Mouse (Mus musculus) liver, embryonic 14.5 days (tissue): Measurements from ENCODE around the gene Catsperz. TPM values are rescaled to one million over a fixed set of nuclear protein-coding genes. Genes with fewer than 3 reads are reported as not detected.

Experiments
- ATAC-seq: fragments of 200-750 bp; cut with Nextera tagmentation; 2 replicates; pipeline ENCODE4 v1.8.0; 2017; ENCODE audit warnings: moderate number of reproducible peaks, mild to moderate bottlenecking, moderate library complexity; ENCODE audit not compliant: insufficient read depth
- DNase-seq, 3 experiments: peaks; one replicate each; pipeline ENCODE4 v3.0.0-alpha.2; 2012 to 2013; ENCODE audit warnings: low read depth in 3 of 3, low spot score in 3 of 3
- H3K27ac ChIP-seq: fragments of 300-500 bp; sonication (generic); 2 replicates; pipeline ENCODE4 v1.5.1; 2014; ENCODE audit warnings: moderate library complexity, mild to moderate bottlenecking, control low read depth, inconsistent platforms
- H3K27me3 ChIP-seq: fragments of 300-500 bp; sonication (generic); 2 replicates; pipeline ENCODE4 v1.6.1; 2014; ENCODE audit warnings: mild to moderate bottlenecking, low read length, moderate library complexity; ENCODE audit not compliant: control insufficient read depth, insufficient read depth
- H3K36me3 ChIP-seq: fragments of 300-500 bp; sonication (generic); replicated peaks from 2 replicates; pipeline ENCODE4 v1.6.1; 2014; ENCODE audit warnings: low read depth; ENCODE audit not compliant: control insufficient read depth, insufficient read depth
- H3K4me1 ChIP-seq, 2 experiments: fragments of 200-500 bp in 1 of 2; fragments of 300-500 bp in 1 of 2; sonication (generic) in 1 of 2; replicated peaks; 2 replicates each; pipeline ENCODE4 v1.6.1; 2012 to 2014; ENCODE audit warnings: antibody characterized with exemption in 1 of 2, inconsistent platforms in 1 of 2, low read length in 1 of 2; ENCODE audit not compliant: control insufficient read depth in 2 of 2, insufficient read depth in 2 of 2
- H3K4me2 ChIP-seq: fragments of 300-500 bp; sonication (generic); 2 replicates; pipeline ENCODE4 v1.6.1; 2014; ENCODE audit warnings: low read depth, mild to moderate bottlenecking, control low read depth, moderate library complexity
- H3K4me3 ChIP-seq, 2 experiments: fragments of 200-500 bp in 1 of 2; fragments of 300-500 bp in 1 of 2; sonication (generic) in 1 of 2; 2 replicates each; pipeline ENCODE4 v1.5.1; 2012 to 2014; ENCODE audit warnings: low read depth in 2 of 2, low read length in 2 of 2, mild to moderate bottlenecking in 2 of 2, control low read depth in 1 of 2, inconsistent platforms in 1 of 2, moderate library complexity in 1 of 2; ENCODE audit not compliant: insufficient read depth in 1 of 2
- H3K9ac ChIP-seq: fragments of 300-500 bp; sonication (generic); replicated peaks from 2 replicates; pipeline ENCODE4 v1.6.1; 2014; ENCODE audit warnings: mild to moderate bottlenecking, control low read depth, moderate library complexity
- H3K9me3 ChIP-seq: fragments of 300-500 bp; sonication (generic); 2 replicates; pipeline ENCODE4 v1.6.1; 2016; ENCODE audit warnings: low read length, mixed read lengths; ENCODE audit not compliant: control insufficient read depth
- CTCF ChIP-seq: IDR thresholded peaks from 2 replicates; pipeline ENCODE4 v1.5.1; 2016; ENCODE audit warnings: antibody characterized with exemption, low read depth, control low read depth
- EP300 ChIP-seq: IDR thresholded peaks from 2 replicates; pipeline ENCODE4 v1.6.1; 2016; ENCODE audit warnings: antibody characterized with exemption, low read depth
- WGBS: fragments of 180-500 bp; shearing (Covaris S2); extraction: QIAGEN DNeasy Blood & Tissue Kit; methylation state at CpG from one replicate; pipeline ENCODE4 v1.1.7; 2014; ENCODE audit not compliant: insufficient replicate concordance; 5-methylcytosine and 5-hydroxymethylcytosine counted together
- polyA plus RNA-seq, 2 experiments: library from polyadenylated mRNA; depleted of rRNA in 1 of 2; stranded (reverse) in 1 of 2; unstranded in 1 of 2; fragments of >200 nt; fragmentation: Nextera tagmentation in 1 of 2; extraction: Ambion mirVana in 1 of 2; gene quantifications; 2 replicates each; pipeline versions ENCODE4 v1.2.1 to v1.2.3; 2012 to 2014

The Catsperz gene
- polyA plus RNA-seq (2012; rRNA removed) (0.13 and 0.16 TPM in 2 replicates), polyA plus RNA-seq (2014; fragmentation: Nextera tagmentation; extraction: Ambion mirVana) (0.28 and 0.37 TPM in 2 replicates)

DNA sequence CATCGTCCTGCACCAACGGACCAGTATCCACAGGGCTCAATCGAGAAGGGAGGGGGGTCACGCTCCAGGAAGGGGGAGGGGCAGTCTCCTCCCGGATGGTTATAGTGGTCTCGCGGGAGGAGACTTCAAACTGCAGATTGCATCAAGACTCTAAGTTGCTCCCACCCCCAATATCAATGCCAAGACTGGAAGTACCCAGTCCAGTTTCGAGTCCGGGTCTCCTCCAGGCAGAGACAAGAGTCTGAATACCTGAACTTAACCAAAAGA, at the start of gene Catsperz:
Catsperz (minus strand) TSS at position 74 of the 267 bp plus-strand sequence.
- Histone ChIP-seq H3K9ac (no peak within 1 kb of the TSS), H3K4me3 (no peak within 1 kb of the TSS), H3K9me3 (no peaks in the 10 kb centered on the region), H3K27me3 (peaks cover 61% of the 10 kb centered on the region), H3K4me1 (peaks cover 7 to 13% of the 10 kb centered on the region in 2 experiments), H3K36me3 (no peaks in the 10 kb centered on the region), H3K27ac (no peak within 1 kb of the TSS), H3K4me2 (peak within 1 kb of the TSS; percentile 30)
- WGBS = 6% methylated on average over 9 of the region's 9 CpGs
- DNase-seq = no peak
- ATAC-seq = no peak
- TF ChIP-seq CTCF (no peak), EP300 (no peak)

DNA sequence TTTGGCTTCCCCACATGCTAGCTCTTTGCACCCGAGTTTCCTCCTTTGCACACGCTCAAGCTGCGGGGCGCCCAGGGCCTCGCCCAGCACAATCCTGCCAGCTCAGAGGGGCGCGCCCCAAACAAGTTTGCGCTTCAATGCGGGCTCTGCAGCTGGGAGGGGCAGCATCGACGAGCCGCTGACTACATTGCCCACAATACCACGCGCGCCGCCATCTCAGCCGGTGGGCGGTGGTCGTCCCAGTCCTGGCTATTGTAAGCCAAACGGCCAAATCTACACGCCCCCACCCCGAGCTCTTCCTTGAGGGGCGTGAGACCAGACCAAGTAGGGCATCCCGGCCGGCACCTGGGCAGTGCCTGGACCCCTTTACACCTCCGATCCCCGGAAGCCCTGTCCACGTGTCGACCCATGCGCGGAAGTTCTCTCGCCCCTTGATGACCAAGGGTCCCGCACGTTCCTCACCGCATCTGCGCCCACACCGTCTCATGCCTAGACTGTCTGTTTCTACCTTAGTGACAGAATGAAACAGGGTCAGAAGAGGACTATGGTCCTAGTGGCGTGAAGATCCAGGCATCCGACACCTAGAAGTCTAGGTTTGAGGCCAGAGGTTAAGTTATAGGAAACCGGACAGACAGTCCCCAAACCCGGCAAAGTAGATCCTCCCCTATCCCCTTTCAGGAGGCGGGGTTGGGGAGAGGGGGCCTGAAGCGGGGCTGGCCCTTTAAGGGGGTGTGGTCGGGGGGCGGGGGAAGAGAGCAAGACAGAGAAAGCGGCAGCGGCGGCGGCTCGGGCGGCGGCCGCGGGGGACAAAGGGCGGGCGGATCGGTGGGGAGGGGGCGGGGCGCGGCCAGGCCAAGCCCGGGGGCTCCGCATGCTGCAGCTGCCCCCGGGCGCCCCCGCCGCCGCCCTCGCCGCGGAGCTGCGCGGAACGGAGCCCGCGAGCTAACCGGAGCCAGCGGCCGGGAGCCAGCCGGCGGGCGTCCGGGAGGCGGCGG, 49.3 kb upstream of the Catsperz start, which contains the start of gene Ppp1r14b:
Ppp1r14b (plus strand) TSS at position 758 of the 995 bp plus-strand sequence.
- DNase-seq (peak; percentile 75 to 85 (median 75)), ATAC-seq (peak; percentile 65)
- H3K36me3 ChIP-seq = peaks cover 6% of the 10 kb centered on the region
- peak within 1 kb of the TSS; percentile 96 for H3K4me2 ChIP-seq
- under 1% methylated on average over 68 of the region's 84 CpGs for WGBS
- peak within 1 kb of the TSS; percentile 81 for H3K9ac ChIP-seq
- H3K4me3 ChIP-seq = peak within 1 kb of the TSS; percentile 71 to 94
- peaks cover 26 to 35% of the 10 kb centered on the region in 2 experiments for H3K4me1 ChIP-seq
- H3K9me3 ChIP-seq = no peaks in the 10 kb centered on the region
- no peaks in the 10 kb centered on the region for H3K27me3 ChIP-seq
- TF ChIP-seq CTCF (peak; percentile 25; the same call in 1 of the 2 replicates), EP300 (no peak)
- H3K27ac ChIP-seq = peak within 1 kb of the TSS; percentile 72

DNA sequence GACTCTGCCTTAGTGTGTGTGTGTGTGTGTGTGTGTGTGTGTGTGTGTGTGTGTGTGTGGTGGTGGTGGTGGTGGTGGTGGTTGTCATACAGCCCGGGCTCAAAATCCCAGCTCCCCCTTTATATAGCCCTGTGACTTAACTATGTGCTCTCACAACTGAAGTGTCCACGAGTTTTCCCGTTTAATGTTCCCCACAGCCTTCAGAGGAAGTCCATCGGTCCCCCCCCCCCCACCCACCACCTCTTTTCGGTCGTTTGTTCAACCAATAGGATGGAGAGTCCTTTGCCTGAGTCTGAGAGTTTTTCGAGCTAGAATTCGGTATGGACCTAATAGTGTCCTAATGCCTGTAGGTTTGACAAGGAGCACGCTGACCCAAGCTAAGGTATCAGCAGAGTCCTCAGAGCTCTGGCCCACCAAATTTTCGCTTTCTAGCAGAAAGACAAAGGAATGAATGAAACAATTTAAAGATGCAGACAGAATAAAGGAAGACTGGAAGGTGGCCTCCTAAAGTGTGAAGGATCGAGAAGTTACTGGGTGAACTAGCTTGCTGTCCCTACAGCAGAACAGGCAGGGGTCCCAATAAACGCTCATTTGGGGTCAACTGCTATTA, 48.5 kb upstream of the Catsperz start:
- Histone ChIP-seq H3K27me3 (peaks cover 3% of the 10 kb centered on the region; the same call in 1 of the 2 replicates), H3K4me2 (peak overlapping the region; percentile 96), H3K36me3 (peaks cover 6% of the 10 kb centered on the region), H3K9ac (peak overlapping the region; percentile 49), H3K9me3 (no peaks in the 10 kb centered on the region), H3K4me1 (peaks cover 28 to 34% of the 10 kb centered on the region in 2 experiments), H3K27ac (peak overlapping the region; percentile 38; the same call in 1 of the 2 replicates), H3K4me3 (peak overlapping the region; percentile 71 to 94)
- TF ChIP-seq CTCF (no peak), EP300 (no peak)
- ATAC-seq = no peak
- no peak for DNase-seq
- WGBS = 31% methylated on average over 12 of the region's 12 CpGs

DNA sequence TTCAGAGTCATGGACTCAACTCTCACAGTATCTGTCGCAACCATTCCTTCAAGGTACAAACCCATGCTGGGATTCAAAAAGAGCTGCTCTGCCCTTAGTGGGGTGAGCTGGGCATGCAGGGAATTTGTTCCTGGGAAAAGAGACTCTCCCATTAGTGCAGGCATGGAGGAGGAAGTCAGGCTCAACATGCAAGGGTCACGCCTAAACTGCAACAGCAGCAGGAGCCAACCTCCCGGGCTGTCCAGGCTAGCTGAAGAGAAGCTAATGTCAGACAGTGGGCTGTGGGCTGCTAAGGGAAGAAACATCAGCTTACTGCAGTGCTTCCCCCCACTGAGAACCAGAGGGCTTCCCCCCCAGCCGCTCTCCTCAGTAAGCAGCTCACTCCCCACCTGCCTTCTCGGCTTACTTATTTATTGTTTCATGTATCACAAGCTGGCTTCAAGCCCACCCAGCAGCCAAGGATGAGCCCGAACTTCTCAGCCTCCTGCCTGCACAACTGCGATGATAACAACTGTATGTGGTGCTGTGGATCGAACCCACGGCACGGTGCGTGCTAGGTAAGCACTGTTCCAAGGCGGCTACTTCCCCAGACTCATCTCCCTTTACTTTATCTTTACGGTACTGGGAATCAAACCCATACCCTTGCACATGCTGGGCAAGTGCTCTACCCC, 47.2 kb upstream of the Catsperz start:
- no peaks in the 10 kb centered on the region for H3K9me3 ChIP-seq
- peaks cover 6% of the 10 kb centered on the region for H3K36me3 ChIP-seq
- H3K4me3 ChIP-seq = no peak overlapping the region
- H3K27ac ChIP-seq = no peak overlapping the region
- TF ChIP-seq EP300 = no peak
- no peak overlapping the region for H3K4me2 ChIP-seq
- DNase-seq (no peak), ATAC-seq (no peak)
- H3K4me1 ChIP-seq = peaks cover 24 to 29% of the 10 kb centered on the region in 2 experiments
- H3K9ac ChIP-seq = 0 out of 2 replicates have a peak overlapping the region, but pooled peaks have one; percentile 14
- WGBS = 76% methylated on average over 13 of the region's 13 CpGs
- H3K27me3 ChIP-seq = peaks cover 3% of the 10 kb centered on the region; the same call in 1 of the 2 replicates
